Mouse (Mus musculus) testis, postnatal 14 days (tissue): ENCODE results near the gene Eya4.

Experiments
- DNase-seq: peaks from one replicate; pipeline ENCODE4 v3.0.0; 2021; ENCODE audit warnings: low spot score

Gene Eya4

GRCm38 (mm10) chr10:23350011-23350911 lies at the start of gene Eya4:
Gene Eya4, minus strand, starts transcription at chr10:23350786.
- no peak for DNase-seq

GRCm38 (mm10) chr10:23395399-23395798 lies 44.8 kb upstream of the Eya4 start:
- no peak for DNase-seq

DNA sequence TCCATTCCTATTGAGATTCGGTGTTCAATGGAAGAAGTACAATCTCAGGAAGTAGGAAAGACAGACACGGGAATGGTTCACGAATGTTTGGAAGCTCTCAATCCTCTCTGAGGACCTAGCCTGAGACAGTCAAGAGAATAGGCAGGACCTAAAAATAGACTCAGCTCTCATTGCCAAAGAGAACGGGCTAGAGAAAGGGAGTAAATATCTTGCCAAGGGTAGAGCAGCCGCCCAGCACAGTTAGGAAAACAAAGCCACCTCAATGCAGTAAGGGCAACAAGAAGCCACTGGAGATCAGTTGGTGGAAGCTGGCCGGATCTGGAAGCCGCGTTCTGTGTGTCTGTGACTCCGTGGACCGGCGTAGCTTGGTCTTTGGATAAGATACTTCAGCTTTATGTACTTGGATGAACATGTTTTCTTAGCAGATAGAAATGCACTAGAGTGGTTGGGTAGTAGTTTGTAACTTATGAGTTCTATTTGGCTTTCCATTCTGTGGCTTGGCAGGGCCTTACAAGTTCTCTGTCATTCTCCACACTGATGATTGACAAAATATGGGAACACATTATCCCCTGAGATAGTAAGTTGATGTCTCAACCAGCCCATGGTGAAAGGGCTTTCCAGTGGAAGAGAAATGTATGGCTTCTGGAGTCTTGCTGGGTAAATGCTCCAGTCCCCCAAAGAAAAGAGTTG lies 44.1 kb upstream of the Eya4 start:
- no peak for DNase-seq

DNA sequence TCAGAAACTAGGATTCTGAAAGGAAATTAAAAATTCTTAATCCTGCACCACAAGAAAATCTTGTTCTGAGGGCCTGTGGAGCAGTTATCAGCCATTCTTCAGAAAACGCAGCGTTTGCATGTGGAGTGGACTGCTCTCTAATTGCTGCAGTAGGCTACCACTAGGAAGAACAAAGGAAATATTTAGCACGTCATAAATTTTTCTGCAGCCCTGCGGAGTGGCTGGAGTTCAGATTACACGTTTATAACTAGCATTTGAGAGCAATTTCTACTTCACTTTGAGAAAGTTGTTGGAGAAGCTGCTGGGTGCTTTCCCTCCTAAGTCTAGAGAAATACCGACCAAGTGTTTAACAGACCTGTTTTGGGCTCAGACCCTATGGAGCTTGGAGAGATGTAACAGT lies 43.6 kb upstream of the Eya4 start:
- no peak for DNase-seq

DNA sequence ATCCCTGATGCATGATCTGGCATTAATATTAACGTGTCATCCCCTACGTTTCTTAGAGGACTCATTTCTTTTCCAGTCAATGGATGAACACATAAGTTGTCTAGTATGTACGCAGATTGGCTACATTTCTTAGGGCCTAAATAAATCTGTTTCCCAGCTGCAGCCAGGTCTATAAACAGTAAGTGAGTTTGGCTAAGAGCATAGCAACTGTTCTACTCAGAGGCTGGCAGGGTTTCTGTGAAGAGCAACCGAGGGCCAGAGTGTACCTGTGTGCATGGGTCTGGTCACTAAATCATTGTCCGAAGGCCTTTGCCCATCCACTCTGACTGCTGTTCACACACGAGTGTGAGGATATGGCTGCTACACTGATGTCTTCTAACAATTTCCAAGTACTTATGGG lies 13.3 kb upstream of the Eya4 start:
- DNase-seq = no peak

DNA sequence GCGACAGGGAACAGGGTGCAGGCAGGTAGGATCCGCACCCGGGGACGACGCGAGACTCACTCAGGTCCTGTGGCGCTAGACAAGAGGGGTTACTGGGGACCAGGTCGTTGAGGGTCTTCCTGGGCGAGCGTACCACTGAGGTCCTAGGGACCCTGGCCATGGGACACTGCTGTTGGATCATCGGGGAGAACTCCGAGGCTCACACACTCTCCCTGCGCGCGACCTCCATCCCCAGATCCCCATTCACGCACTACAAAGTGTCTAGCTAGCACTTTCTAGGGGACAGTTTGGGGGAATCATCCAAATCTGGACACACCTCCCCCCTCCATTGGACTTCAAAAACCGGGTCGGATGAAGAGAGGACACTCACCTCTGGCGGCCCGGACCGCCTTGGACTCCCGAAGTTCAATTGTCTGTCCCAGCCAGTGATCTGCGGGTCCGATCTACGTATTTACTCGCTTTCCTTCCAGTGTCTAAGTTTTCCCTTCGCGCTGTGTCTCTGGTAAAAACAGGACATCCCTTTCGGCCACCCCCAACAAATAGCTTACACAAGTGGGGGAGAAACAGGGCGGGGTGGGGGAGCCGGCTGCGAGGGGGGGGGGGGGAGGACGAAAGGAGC lies 1.1 kb downstream of the Eya4 start:
- DNase-seq = no peak

DNA sequence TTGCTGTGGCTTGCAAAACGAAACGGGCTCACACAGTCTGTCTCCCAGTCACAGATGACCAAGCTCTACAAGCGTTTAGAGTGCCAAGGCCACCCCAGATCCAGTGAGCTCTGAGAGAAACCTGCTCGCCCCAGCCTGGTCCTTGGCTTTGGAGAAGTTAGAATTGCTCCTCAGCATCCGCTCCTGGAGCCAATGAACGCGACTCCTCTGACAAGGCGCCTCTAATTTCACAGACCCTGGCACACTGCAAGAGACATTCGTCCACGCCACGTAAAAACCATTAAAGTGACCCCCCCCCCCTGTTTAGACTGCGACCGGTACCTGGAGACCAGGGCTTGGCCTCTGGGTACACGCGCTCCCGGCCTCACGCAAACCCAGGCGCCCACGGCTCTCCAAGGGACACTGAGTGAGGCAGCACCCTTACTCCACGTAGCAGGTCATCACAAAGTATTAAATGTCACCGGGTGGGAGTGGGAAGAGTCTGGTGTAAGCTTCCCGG lies 1.6 kb downstream of the Eya4 start:
- no peak for DNase-seq

DNA sequence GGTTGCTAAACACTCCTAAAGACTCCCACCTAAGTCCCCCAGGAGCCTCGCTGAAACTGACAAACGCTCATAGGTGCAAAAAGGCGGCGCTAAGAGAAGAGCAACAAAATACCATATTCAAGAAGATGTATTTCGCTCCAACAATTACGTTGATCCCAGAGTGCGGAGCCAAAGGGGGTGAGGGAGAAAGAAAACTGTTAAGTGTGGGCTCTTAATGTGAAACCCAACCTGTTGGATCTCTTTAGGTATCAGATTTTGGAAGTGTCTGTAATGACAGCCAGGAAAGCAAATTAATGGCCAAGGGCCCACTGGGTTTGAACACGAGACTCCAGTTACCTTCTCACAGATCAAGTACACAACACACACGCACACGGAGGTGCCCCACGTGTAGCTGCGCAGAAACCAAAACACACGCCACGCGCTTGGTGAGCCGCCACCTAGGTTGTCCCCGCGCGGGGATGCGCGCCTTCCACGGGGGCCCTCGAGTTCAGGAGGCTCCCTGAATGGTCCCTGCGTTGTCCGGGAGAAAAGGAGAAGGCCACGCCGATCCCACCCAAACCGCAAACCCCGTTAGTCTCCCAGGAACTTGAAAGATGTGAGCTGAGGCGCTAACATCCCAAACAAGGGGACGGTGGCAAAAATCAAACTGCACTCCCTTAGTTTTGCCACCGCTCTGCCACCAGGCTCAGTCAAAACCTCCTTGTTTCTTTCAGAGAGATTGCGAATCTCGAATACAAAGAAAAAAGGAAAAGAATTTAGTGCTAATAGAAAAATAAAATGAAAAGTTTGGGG lies 2.3 kb downstream of the Eya4 start:
- no peak for DNase-seq

GRCm38 (mm10) chr10:23337250-23337649 lies 13.3 kb downstream of the Eya4 start:
- no peak for DNase-seq

DNA sequence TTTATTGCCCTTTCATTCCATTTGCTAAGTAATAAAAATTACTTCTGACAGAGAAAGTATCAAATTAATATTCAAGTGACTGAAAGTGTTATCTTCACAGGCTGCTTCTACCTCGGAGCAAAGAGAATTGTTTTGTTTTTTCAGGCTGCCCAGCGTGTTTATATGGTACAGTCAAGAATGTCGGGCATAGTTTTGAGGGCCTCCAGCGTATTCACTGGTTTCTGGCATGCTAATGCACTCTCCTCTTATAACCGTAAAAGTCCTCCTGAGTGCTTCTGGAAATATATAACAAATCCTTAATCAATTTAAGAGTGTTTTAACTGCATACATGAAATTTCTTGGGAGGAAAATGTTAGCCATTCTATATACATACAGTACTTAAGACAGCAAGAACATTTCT lies 17.8 kb downstream of the Eya4 start:
- no peak for DNase-seq

GRCm38 (mm10) chr10:23327651-23328050 lies 22.9 kb downstream of the Eya4 start:
- no peak for DNase-seq

- no peak for DNase-seq
Observed at GRCm38 (mm10) chr10:23322275-23322674, 28.3 kb downstream of the Eya4 start.

DNA sequence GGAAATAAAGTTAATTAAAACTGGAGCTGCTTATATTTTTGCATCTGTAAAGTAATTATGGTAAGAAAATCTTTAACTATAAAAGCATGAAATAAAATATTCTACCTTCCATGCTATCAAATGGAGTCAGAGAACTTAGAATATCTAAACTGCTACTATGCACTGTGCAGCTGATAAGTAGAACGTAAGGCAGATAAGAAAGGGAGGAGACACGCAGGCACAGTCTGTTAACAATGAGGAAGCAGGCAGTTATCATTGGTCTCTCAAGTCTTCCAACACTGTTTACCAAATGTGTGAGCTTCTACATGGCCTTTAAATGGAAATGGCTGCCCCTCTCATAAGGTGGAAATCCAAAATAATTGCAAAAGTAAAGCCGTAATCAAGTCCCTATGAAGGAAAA lies 55.0 kb downstream of the Eya4 start:
- DNase-seq = no peak

DNA sequence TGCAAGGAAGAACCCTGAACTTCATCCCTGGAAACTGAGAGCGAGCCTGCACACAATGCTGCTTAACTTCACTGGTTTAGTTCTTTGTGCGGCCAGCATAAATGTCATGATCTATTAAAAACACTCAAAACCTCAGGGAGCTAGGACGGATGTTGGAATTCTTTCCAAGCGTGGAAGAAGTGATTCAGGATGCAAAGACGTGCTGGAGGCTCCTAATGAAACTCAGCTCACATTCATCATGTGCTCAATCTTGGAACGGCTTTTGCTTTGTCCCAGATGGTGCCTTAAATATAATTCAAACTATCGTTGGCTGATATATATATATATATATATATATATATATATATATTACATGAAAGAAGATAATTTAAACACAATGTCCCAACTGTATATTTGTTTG lies 58.1 kb downstream of the Eya4 start:
- DNase-seq = no peak

GRCm38 (mm10) chr10:23277371-23277770 lies 73.2 kb downstream of the Eya4 start:
- DNase-seq = no peak

GRCm38 (mm10) chr10:23271050-23271621 lies 79.5 kb downstream of the Eya4 start:
- no peak for DNase-seq

DNA sequence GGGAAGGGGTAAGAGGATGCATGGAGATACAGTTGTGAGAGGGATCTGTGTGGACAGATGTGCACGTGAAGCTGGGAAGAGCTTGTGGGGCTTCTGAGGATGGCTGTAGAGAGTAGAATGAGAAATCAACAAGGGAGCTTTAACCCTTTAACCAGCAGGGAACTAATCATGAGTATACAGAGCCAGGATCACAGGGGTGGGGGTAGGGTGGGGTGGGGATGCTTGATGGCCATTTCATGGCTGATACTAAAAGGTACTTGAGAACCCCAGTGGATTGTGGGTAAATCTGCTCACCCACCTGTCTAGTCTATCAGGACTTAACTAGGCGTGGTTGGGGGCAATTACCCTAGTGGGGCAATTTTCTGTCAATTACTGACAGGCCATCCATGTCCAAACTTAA lies 80.1 kb downstream of the Eya4 start:
- DNase-seq = no peak

DNA sequence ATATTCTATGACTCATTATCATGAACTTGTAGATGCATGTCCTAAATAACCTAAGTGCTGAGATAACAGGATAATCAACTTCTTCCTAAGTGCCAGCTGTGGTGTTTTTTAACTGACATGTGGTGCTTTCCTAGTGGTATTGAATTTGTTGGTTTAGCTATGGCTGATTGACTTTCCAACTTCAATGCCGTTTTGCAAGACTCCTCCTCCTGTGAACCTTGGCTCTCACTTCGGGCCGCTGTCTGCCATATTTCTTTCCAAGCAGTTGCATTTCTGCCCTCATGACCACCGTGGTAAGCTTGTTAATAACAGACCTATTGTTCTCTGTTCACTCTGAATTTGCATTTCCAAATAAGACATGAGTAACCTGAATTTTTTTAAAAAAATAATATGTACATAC lies 98.4 kb downstream of the Eya4 start:
- no peak for DNase-seq

GRCm38 (mm10) chr10:23246485-23246884 lies 104.1 kb downstream of the Eya4 start:
- DNase-seq = no peak

- DNase-seq = no peak
Observed at GRCm38 (mm10) chr10:23236918-23237317, 113.7 kb downstream of the Eya4 start.

DNA sequence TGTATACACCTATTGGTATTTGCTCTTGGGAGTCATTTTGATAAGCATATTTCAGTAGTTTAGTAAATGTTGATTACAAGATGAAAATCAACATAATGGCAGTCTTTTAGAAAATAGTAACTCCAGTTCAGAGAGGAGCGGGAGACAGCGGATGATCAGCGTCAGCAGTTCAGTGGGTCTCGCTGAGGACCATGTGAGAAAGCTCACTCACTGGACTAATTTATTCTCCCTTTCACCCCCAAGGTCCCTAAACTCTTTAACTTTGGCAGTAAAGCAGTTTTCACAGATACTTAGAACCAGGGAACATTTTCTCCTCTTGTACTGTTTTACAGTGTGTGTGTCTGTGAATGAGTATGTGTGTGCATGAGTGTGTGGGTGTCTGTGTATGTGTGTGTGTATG lies 115.2 kb downstream of the Eya4 start:
- no peak for DNase-seq

GRCm38 (mm10) chr10:23233425-23233824 lies 117.2 kb downstream of the Eya4 start:
- no peak for DNase-seq
